Mouse (Mus musculus) hindlimb bud, embryonic 11.5 days (tissue): ENCODE measurements around the gene Rnf213.

ENCODE experiments used
- DNase-seq: peaks from one replicate; pipeline ENCODE4 v3.0.0-alpha.2; 2012; ENCODE audit warnings: low read depth, low spot score; ENCODE audit errors: extremely low spot score

The Rnf213 gene

DNA sequence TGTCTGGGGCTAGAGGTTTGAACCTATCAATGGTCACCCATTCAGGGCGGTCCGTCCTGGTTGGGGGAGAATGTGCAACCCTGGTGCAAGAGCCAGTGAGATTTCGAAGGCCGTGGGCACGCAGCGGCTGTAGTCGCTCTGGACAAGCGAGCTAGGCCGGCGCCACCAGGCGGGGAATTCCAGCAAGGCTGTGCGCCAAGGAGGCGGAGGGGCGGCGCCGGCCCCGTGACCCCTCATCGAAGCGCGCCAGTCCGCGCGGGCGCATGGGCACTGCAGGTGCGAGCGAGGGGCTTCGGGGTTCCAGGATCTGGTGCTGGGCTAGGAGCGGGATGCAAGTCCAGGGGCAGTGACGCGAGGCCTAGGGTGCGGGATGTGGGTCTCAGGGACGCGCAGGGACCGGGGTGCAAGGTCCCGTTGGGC is 3.0 kb upstream of the Rnf213 start:
- peak; percentile 44 for DNase-seq

- no peak for DNase-seq
These were observed 2.3 kb upstream of the Rnf213 start for GRCm38 (mm10) chr11:119390271-119391231.

GRCm38 (mm10) chr11:119391386-119392000 is 1.4 kb upstream of the Rnf213 start:
- DNase-seq = no peak

DNA sequence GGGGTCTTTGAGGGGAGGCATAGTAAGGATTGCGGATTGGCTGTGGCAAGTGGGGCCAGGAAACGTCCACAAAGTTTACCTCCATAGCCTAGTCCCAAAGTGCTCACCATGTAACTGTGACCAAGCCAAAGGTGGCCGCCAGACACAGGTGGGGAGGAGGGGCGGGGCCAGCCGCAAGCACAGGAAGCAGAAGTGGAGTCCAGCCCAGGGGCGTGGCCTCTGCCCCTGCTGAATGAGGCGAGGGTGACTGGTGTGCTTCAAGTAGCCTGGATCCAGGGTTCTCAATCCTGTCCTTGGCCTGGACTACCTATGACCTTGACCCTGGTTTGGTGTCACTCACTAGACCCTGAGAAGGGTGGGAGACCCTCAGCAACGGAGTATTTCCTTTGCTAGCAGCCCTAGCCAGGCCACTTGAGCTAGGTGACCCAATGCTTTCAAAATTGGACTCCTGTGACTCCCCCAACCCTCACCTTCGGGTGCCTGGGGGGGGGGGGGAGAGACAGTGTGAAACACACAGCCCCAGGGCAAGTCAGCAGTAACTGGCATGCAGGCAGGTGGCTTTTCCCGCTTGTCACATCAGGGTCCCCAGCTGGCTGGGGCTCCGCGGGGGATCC is 792 bp upstream of the Rnf213 start:
- DNase-seq = no peak

DNA sequence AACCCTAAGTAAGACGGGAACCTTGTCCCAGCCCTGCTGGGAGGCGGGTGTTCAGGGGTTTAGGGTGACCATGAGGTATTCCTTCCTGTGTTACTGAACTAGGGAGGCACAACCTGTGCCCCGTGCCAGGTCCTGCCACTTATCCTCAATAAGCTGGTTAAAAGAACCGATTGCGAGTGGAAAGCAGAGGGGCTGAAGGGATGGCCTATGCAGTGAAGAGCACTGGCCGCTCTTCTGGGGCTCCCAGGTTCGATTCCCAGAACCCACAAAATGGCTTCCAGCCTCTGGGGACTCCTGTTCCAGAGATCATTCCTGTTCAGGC is 544 bp downstream of the Rnf213 start:
- no peak for DNase-seq

DNA sequence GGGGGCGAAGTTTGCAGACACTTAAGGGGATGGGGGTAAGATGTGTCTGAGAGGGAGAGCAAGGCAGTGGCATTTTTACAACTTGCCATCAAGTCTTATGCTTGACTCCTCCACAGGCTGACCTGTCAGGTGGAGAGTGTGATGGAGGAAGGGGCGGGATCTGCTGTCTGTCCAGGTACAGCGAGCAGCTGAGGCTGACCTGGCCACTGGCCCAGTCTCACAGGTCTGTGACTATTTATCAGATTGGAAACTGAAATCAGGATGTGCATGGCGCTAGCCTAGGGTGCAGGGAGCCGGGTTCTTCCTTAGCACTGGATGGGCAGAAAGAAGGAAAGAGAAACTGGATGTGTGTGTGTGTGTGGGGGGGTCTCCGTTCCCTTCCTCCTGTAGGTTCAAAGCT is 1.3 kb downstream of the Rnf213 start:
- DNase-seq = no peak

- DNase-seq = no peak
These were observed 2.5 kb downstream of the Rnf213 start for GRCm38 (mm10) chr11:119395394-119395793.

DNA sequence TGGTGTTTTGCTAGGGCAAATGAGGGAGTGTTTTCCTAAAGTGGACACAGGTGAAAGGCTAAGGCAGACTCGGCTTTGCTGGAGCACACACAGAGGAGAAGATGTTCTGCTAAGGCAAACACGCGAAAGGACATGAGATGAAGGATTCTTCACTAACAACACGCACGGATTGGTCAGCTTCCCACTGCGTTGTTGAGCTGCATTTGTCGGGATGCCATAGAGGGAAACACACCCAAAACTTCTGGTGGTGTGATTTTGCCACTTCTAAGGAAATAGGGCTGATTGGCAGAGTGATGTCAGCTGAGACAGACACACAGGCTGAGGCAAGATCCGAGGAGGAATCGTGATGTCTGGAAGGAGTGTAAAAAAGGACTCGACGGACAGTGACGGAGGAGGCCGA is 3.0 kb downstream of the Rnf213 start:
- DNase-seq = no peak

GRCm38 (mm10) chr11:119396461-119396860 is 3.6 kb downstream of the Rnf213 start:
- DNase-seq = no peak

- no peak for DNase-seq
These were observed 9.7 kb downstream of the Rnf213 start for GRCm38 (mm10) chr11:119402501-119403160.

DNA sequence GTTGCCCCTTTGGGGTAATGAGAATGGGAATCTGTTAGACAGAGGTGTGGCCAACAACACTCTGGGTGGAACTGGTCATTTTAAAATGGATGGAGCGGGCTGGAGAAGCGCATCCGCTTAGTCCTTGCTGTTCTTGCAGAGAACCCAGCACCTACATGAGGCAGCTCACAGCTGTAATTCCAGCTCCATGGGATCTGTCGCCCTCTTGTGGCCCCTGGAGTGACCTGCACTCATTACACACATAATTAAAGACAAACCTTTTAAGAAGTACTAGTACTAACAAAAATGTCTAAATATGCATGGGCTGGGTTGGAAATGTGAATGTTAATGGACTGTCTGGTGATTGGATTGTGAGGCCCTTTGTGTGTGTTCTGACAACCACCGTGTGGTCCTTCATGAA is 11.7 kb downstream of the Rnf213 start:
- DNase-seq = no peak

- no peak for DNase-seq
These were observed 14.5 kb downstream of the Rnf213 start for GRCm38 (mm10) chr11:119407381-119407780.

DNA sequence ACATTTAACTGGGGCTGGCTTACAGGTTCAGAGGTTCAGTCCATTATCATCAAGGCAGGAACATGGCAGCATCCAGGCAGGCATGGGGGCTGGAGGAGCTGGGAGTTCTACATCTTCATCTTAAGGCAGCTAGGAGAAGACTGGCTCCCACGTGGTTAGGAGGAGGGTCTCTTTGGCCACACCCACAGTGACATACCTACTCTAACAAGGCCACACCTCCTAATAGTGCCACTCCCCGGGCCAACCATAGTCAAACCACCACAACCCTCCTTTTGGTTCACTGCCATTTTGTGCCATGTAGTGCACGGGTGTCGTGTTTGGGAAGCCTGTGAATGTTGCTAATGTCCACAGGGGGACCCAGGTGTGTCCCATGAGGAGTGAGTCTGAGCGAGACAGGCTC is 15.1 kb downstream of the Rnf213 start:
- no peak for DNase-seq

DNA sequence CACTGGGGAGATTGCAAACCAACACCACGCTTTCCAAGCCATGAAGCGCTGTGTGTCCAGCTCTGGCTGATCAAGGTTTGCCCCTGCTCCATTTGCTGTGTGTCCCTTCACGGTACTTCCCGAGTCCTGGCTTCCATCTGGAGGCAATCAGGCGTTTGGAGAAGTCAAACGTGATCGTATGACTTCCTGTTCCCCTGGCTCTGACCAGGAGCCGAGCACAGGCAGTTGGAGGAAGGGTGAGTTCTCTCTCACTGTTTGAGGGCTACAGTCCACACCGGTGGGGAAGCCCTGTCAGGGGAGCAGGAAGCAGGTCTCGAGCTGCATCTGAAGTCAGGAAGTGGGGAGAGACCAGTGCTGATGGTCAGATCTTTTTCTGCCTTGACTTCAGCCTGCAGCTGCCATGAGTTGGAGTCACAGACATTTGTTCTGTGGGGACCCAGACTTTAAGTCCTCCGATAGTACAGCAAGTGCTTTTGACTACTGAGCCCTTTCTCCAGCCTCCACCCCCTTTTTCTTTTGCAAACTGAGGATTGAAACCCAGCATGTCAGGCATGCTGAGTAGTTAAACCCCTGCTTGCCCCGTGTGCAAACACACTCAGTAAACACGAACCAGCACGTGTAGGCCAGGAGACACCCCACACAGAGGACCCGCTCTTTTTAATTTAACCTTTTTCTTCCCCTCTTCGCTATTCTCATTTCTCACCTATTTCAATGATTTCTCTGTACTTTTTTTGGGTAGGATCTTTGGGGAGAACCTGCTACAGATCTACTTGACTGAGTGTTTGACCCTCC is 26.6 kb downstream of the Rnf213 start:
- DNase-seq = no peak

GRCm38 (mm10) chr11:119420426-119420825 is 27.5 kb downstream of the Rnf213 start:
- DNase-seq = no peak

DNA sequence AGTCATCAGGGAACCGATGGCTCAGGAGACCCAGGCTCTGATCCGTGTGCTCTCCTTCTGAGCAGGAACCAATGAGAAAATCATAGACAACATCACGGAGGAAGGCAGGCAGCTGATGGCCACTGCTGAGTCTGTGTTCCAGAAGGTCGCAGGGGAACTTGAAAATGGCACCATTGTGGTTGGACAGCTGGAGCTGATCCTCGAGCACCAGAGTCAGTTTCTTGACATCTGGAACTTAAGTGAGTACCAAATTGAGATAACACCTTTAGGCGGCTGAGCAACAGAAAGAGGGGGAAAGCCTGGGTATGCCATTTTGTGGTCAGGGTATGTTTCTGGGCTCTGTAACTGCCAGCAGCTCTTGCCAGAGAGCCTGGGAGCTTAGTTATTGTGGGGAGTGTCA is 34.5 kb downstream of the Rnf213 start:
- DNase-seq = no peak

DNA sequence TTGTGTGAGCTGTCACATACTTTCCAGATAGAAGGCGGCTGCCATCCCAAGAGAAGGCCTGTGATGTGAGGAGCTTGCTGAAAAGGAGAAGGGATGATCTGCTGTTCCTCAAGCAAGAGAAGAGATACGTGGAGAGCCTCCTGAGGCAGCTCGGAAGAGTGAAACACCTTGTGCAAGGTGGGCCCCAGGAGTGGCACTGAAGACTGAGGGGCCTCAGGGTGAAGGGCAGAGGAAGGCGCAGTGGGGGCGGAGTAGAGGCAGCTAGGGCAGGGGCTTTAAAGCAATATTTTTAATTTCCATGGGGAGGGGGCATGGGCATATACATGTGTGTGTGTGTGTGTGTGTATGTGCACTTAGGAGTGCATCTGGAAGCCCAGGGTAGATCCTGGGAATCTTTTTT is 35.1 kb downstream of the Rnf213 start:
- DNase-seq = no peak

DNA sequence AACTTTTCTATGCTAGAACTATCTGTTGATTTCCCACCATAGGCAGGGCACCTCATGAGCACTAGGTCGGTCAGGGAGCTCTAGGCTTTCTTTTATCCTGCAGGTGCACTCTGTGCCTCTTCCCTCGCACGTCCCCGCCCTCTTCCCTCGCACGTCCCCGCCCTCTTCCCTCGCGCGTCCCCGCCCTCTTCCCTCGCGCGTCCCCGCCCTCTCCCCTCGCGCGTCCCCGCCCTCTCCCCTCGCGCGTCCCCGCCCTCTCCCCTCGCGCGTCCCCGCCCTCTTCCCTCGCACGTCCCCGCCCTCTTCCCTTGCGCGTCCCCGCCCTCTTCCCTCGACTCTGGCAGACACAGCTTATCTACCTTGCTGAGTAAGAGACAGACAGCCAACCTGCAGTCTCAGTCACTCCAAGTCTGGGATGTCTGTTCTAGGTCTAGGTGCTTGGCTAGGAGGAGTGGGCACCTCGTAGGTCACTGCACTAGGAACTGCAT is 35.8 kb downstream of the Rnf213 start:
- no peak for DNase-seq

DNA sequence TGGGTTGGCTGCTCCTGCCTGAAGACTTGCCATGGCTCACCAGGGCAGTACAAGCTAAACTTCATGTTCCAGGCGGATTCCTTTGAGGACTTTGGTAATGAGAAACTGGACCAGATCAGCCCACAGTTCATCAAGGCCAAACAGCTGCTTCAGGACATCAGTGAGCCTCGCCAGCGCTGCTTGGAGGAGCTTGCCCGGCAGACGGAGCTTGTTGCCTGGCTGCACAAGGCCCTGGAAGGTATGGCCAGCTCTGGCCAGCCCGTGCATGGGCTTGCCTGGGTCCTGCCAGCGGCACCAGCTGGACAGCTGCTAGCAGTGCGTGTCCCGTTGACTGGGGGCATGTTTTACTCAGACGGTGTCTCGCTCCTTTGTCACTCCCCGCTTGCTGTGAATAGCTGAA is 38.6 kb downstream of the Rnf213 start:
- no peak for DNase-seq

DNA sequence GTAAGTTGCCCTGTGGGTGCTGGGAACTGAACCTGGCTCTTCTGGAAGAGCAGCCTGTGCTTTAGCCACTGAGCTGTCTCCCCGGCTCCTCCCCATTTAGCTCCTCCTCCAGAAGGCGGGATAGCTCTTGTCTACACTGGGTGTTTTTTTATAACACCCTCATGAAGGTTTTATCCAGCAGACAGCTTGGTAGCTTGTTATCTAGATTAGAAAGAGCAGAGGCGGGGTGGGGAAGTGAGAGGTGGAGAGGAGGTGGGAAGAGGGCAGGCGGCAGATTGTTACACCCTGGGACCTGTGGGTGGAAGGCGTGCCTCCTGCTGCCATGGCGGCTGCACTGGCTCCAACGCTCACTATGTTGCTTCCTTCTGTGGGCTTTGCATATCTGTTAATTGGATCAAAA is 39.8 kb downstream of the Rnf213 start:
- no peak for DNase-seq

GRCm38 (mm10) chr11:119434316-119434715 is 41.4 kb downstream of the Rnf213 start:
- no peak for DNase-seq
